Mouse (Mus musculus): ENCODE data around the gene Olfr203. TPM values are rescaled to one million over a fixed set of nuclear protein-coding genes. Genes with fewer than 3 reads are reported as not detected.

The Olfr203 gene
- polyA plus RNA-seq (2014; fragmentation: Illumina TruSeq; extraction: RNeasy Lipid Tissue Mini Kit (QIAGEN cat#74804); ENCODE audit: low replicate concordance), result not detected

DNA sequence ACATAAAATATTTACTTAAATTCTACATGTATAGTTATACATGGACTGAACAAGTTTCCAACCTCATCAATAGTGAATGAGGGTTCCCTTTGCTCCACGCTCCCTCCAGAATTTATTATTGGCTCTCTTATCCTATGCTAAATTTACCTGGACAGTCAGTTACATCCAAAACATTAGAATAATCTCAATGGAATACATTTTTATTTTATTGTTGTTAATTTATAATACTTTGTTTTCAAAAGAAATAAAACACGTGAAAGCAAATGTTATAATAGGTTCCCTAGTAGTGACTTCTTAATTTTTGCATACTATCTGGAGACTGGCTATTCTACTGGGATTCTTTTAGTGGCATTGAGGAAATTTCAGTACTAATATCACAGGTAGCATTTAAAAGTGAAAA is at the start of gene Olfr203:
Gene Olfr203 (plus strand): TSS at position 301 of the 400 bp plus-strand sequence.

DNA sequence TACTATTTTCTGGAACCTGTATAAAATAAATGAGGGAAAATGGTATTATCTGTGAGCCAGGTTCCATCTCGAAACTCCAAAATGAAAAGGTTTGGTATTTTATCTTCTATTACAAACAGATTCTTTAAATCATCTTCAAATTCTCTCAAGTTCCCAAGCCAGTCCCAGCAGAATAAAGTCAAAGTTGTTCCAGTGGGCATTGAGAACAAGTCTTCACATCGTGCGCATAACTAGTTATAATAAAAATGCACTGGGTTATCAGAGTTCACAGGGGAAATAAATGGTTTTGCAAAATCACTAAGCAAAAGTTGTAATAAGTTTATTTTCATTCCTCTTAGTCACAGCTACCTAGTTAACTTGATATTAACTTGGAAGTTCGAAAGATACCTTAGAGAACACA is 26.1 kb upstream of the Olfr203 start, which contains the start of gene Olfr201:
Gene Olfr201 (minus strand): TSS at position 101 of the 400 bp plus-strand sequence.

DNA sequence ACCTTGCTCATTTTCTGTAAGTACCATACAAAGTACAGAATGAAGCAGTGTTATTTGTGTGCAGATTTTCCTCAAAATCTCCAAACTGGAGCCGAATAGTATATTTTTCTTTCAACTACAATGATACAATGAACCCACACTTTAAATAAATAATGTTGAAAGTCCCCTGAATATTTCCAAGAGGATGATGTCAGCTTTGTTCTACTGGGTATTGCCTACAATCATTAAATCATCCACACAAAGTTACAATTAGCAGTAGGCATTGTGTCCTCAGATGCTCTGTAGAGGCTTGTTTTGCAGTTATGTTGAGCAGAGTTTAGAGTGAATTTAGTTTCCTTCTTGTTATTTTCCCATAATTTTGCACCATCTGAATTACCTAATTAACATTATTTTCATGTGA is 12.0 kb upstream of the Olfr203 start, which contains the start of gene Olfr202:
Gene Olfr202 (minus strand): TSS at position 101 of the 400 bp plus-strand sequence.

DNA sequence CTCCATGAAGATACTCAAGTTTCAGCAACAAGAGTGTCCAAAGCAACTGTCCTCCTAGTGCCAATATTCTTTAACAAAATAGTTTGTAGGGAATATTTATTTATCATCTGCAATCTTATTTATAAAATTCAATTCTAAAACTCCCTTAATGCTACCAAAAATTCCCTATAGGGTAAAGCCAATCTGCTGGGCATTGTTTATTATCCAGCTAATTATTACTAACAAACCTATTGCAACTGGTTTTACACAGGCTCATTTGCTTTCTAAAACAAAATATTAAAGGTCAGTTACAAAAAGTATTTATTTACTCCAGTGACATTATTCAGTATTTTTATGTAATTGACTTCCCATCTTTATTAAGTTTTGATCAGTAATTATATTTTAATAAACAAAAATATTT is 19.5 kb downstream of the Olfr203 start, which contains the start of gene Olfr204:
Gene Olfr204 (minus strand): TSS at position 101 of the 400 bp plus-strand sequence.

DNA sequence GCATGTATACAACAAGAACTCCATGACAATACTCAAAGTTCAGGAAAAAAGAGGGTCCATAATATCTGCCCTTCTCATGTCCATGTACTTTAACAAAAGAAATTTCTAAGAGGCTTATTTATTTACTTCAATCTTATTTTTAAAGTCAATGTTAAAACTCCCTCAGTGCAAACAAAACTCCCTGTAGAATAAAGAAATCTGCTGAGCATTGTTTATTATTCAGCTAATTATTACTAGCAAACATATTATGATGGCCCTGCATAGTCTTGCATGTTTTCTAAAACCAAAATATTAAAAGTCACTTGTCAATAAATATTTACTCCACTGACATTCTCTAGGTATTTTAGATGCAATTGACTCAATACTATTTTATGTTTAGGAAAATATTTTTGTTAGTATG is 32.4 kb downstream of the Olfr203 start, which contains the start of gene Olfr205:
Gene Olfr205 (minus strand): TSS at position 101 of the 400 bp plus-strand sequence.

DNA sequence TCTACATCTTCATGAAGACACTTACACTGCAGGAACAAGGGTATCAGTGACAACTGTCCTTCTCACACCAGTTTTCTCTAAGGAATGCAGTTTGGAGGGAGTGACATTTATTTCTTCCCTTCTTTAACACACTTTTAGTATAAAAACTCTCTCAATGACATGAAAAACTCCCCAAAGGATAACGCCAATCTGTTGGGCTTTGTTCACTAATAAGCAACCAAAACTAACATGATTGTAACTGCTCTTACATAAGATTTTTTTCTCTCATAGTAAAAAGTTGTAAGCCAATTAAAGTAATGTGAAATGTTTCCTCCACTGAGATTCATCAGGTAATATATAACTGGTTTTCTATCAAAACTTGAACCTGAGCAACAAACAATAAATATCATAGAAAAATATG is 50.5 kb downstream of the Olfr203 start, which contains the start of gene Olfr206:
Gene Olfr206 (minus strand): TSS at position 101 of the 400 bp plus-strand sequence.

Other genes with a start within 250 kb of the Olfr203 start
- not detected for gene Olfr190, start 220.9 kb upstream of the Olfr203 start, polyA plus RNA-seq (2014; fragmentation: Illumina TruSeq; extraction: RNeasy Lipid Tissue Mini Kit (QIAGEN cat#74804); ENCODE audit: low replicate concordance)
- not detected for gene Olfr191, start 209.1 kb upstream of the Olfr203 start, polyA plus RNA-seq (2014; fragmentation: Illumina TruSeq; extraction: RNeasy Lipid Tissue Mini Kit (QIAGEN cat#74804); ENCODE audit: low replicate concordance)
- not detected for gene Olfr193, start 187.0 kb upstream of the Olfr203 start, polyA plus RNA-seq (2014; fragmentation: Illumina TruSeq; extraction: RNeasy Lipid Tissue Mini Kit (QIAGEN cat#74804); ENCODE audit: low replicate concordance)
- not detected for gene Olfr194, start 177.8 kb upstream of the Olfr203 start, polyA plus RNA-seq (2014; fragmentation: Illumina TruSeq; extraction: RNeasy Lipid Tissue Mini Kit (QIAGEN cat#74804); ENCODE audit: low replicate concordance)
- not detected for gene Olfr195, start 151.8 kb upstream of the Olfr203 start, polyA plus RNA-seq (2014; fragmentation: Illumina TruSeq; extraction: RNeasy Lipid Tissue Mini Kit (QIAGEN cat#74804); ENCODE audit: low replicate concordance)
- gene Olfr196, start 128.4 kb upstream of the Olfr203 start, polyA plus RNA-seq (2014; fragmentation: Illumina TruSeq; extraction: RNeasy Lipid Tissue Mini Kit (QIAGEN cat#74804); ENCODE audit: low replicate concordance), result not detected
- not detected for gene Olfr198, start 95.3 kb upstream of the Olfr203 start, polyA plus RNA-seq (2014; fragmentation: Illumina TruSeq; extraction: RNeasy Lipid Tissue Mini Kit (QIAGEN cat#74804); ENCODE audit: low replicate concordance)
- not detected for gene Olfr199, start 79.1 kb upstream of the Olfr203 start, polyA plus RNA-seq (2014; fragmentation: Illumina TruSeq; extraction: RNeasy Lipid Tissue Mini Kit (QIAGEN cat#74804); ENCODE audit: low replicate concordance)
- not detected for gene Olfr201, start 26.2 kb upstream of the Olfr203 start, polyA plus RNA-seq (2014; fragmentation: Illumina TruSeq; extraction: RNeasy Lipid Tissue Mini Kit (QIAGEN cat#74804); ENCODE audit: low replicate concordance)
- gene Olfr202, start 12.1 kb upstream of the Olfr203 start, polyA plus RNA-seq (2014; fragmentation: Illumina TruSeq; extraction: RNeasy Lipid Tissue Mini Kit (QIAGEN cat#74804); ENCODE audit: low replicate concordance), result not detected
- not detected for gene Olfr204, start 19.4 kb downstream of the Olfr203 start, polyA plus RNA-seq (2014; fragmentation: Illumina TruSeq; extraction: RNeasy Lipid Tissue Mini Kit (QIAGEN cat#74804); ENCODE audit: low replicate concordance)
- not detected for gene Olfr205, start 32.3 kb downstream of the Olfr203 start, polyA plus RNA-seq (2014; fragmentation: Illumina TruSeq; extraction: RNeasy Lipid Tissue Mini Kit (QIAGEN cat#74804); ENCODE audit: low replicate concordance)
- gene Olfr206, start 50.4 kb downstream of the Olfr203 start, polyA plus RNA-seq (2014; fragmentation: Illumina TruSeq; extraction: RNeasy Lipid Tissue Mini Kit (QIAGEN cat#74804); ENCODE audit: low replicate concordance), result not detected
- gene Olfr209, start 65.1 kb downstream of the Olfr203 start, polyA plus RNA-seq (2014; fragmentation: Illumina TruSeq; extraction: RNeasy Lipid Tissue Mini Kit (QIAGEN cat#74804); ENCODE audit: low replicate concordance), result not detected
- not detected for gene Gabrr3, start 108.5 kb downstream of the Olfr203 start, polyA plus RNA-seq (2014; fragmentation: Illumina TruSeq; extraction: RNeasy Lipid Tissue Mini Kit (QIAGEN cat#74804); ENCODE audit: low replicate concordance)
- gene Riox2, start 172.9 kb downstream of the Olfr203 start, polyA plus RNA-seq (2014; fragmentation: Illumina TruSeq; extraction: RNeasy Lipid Tissue Mini Kit (QIAGEN cat#74804); ENCODE audit: low replicate concordance), result 26.7 TPM